Mouse (Mus musculus) liver, adult (tissue): ENCODE data around the gene Zfp217.

Experiments
- GATA4 ChIP-seq: IDR thresholded peaks from 2 replicates; pipeline ENCODE4 v1.6.1; 2014; ENCODE audit warnings: mild to moderate bottlenecking, low read length; ENCODE audit not compliant: insufficient replicate concordance

The Zfp217 gene

DNA sequence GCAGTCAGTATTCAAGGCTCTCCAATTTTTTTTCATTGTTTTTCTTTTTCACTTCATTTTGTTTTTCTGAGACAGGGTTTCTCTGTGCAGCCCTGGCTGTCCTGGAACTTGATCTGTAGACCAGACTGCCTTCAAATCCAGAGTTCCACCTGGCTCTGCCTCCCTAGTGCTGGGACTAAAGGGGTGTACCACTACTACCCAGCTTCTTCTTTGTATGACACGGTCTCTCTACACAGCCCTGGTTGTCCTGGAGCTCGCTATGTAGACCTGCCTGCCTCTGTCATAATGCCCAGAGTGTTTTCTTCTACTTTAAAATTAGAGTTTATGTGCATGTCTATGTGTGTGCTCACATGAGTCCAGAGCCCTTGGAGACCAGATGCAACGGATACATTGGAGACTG is 27.3 kb upstream of the Zfp217 start:
- TF ChIP-seq GATA4, result no peak

DNA sequence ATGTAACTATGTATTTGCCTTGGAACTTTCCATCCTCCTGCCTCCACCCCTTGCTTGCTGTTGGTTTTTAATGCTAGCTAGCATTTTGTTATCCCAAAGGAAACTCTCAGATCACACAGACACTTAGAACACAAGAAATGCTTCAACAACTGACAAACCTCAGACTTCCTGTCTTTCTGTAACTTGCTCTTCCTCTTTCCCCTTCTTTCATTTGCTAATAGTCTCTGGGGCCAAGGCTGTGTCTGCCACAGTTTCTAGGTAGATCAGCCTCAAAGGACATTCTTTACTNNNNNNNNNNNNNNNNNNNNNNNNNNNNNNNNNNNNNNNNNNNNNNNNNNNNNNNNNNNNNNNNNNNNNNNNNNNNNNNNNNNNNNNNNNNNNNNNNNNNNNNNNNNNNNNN is 21.2 kb upstream of the Zfp217 start:
- no peak for TF ChIP-seq GATA4

DNA sequence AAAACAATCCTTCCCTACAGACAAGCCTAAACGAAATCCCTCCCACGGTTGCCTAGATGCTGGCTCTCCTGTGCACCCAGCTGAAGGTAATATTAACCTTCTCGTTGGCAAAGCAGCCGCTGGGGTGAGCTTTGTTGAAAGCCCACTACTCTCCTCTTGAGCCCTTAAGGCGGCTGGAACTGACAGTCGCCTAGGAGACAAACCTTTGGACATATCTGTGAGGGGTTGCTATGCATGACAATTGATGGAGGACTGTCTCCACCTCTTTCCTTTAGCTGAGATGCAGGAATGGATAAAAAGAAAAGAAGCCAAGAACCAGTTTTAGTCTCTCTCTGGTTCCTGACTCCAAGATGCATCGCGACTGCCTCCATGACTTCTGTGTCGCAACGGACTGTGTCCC is 17.7 kb upstream of the Zfp217 start:
- no peak for TF ChIP-seq GATA4

DNA sequence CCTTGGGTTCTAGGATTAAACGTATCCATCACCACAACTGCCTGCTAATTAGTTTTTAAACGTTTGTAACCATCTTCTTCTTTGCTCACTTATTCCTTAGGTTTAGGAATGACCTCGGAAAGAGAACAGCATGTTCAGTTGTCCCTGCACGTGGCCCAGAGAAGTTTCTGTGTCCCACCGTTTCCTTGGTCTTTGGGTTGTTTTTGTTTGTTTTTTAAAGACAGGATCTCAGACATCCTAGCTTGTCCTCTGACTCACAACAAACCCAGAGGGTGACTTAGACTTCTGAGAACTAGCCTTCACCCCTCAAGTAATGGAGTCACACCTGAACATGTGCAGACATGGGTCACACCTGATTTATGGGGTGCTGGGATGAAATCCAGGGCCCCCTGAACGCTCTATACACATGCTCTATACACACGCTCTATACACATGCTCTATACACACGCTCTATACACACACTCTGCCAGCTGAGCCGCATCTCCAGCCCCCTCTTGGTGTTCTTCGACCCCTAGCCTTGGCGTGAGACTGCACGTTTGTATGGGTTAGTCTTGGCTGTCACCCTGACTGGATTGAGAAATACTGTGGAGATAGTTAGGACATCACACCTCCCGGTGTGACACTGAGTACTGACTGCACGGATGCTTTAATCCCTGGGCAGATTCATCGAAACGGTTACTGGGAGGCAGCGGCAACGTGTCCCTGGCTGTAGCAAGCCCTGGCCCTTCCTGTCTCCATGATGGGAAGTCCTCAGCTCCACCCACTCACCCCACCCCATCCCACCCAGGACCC is 16.0 kb upstream of the Zfp217 start:
- TF ChIP-seq GATA4, result no peak

DNA sequence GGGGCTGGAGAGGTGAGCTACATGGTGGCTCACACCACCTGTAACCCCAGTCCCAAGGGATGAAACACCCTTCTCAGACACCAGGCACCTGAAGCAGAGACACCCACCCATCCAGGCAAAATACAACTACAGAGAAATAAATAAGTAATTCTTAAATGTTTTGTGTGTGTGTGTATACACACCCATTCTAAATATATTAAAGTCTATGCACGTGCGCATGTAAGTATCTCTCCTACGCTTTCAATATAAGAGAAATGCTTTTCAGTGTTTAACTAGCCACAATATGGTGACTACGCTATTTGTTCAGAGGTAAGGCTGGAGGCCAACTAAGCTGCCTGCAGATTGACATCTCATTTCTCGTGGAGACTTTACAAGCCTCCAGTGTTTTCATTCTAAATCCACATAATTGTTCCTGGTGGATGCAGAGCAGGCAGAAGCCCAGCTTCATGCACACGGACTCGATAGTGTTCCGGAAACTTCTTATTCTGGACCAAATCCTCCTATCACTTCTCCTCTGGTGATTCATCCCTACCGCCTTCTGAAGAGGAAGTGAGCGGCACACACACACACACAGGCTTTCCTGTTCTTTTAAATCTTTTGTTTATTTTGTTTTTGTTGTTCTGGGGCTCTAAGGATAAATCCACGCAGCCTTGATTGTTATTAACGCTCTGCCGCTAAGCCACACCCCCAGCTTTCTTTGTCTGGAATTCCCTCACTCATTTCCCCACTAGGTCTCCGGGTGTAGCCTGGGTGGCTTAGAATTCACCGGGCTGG is 12.1 kb upstream of the Zfp217 start:
- peak; percentile 49; the same call in 1 of the 2 replicates for TF ChIP-seq GATA4

DNA sequence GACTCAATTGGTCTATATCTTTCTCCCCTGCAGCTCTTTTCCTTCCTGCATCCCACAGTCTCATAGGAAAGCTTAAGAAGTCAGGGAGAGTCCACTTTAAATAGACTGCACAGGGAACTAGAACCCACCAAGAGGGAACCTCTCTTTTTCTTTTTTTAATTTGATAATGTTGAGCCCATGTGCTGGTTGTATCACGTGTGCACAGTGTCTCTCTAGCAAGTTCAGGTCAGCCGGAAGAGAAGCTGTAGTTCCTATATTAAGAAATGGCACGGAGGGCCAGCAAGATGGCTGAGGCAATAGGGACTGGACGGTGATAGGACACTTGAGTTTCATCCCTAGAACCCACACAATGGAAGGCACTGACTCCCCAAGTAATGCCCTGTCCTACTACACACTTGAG is 11.1 kb upstream of the Zfp217 start:
- TF ChIP-seq GATA4, result no peak

DNA sequence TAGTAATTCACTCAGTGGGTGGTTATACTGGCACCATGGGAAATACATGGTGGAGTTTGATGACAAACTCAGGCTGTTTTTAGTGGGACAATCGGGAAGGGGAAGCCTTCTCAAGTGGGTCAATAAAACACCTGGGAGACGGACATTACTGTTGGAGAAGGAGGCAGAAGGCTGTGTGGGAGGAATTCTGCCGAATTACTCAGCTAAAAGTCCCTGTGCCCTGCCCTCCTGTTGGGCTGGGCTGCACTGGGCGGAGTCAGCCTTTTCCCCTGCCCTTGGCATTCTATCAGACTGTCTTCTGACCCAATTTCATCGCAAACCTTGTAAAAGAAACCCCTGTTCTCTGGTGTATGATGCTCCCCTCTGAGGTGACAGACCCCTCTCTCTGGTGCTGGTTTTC is 10.3 kb upstream of the Zfp217 start:
- TF ChIP-seq GATA4, result no peak

DNA sequence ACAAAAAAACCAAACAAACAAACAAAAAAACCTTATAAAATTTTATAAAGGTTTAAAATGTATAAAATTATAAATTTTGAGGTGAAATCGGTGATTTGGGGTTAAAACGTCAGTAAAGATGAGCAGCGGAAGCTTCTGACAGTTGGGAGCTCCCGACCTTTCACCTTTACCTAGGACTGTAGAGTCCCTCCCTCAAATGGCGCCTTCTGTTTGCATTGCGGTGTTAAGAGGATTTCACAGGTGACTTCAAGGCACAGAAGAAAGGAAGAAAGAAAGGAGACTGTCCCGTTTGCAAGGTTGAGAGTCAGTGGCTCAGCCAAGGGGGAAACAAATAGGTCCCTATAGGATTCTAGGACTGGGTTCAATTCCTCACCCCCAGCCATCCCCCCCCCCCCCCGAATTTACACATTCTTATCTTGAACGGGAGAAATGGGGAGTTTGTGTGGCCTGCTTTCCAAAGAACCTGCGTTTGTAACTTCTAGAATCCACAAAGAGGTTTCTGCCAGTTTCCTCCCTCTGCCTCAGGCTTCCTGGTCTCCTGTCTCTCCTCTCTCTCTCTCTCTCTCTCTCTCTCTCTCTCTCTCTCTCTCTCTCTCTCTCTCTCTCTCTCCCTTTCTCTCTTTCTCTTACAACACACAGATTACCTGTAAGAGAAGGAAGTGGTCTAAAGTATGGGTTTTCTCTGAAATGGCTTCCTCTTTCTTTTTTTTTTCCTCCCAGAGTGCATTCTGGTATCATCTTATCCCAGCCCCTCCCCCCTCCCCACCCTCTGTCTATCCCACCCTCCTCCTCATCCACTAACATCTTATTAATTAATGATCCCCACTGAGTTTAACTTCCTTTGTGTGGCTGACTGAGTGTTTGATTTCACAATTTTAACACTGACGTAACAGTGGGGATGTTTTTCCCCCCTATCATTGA is 9.6 kb upstream of the Zfp217 start:
- TF ChIP-seq GATA4, result no peak

DNA sequence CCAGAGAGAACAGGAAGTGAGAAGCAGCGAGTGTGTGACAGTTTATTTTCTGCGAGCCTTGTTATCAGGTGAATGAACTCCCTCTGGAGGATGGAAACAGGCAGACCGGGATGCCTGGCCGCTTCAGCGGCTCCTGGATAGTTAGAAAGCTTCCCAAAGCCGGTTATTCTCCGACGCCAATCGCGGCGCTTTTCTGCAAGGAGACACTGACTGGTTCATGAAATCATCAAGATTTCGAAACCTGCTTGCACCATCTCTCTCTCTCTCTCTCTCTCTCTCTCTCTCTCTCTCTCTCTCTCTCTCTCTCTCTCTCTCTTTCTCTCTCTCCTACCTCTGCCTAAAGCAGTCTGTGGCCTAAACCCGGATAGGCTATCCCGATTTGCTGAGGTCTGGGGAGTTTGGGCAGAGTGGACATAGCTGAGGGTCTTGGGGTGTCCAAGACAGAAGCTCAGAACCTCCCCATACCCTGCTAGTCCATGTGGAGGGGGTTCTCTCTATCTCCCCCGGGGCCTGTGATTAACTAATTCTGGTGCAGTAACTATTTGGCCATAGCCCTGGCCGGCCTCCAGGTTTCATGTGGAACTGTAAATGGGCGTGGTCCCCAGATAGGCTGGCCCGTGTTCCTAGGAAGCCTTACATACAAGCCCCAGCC is 7.3 kb upstream of the Zfp217 start:
- peak; percentile 84 for TF ChIP-seq GATA4

DNA sequence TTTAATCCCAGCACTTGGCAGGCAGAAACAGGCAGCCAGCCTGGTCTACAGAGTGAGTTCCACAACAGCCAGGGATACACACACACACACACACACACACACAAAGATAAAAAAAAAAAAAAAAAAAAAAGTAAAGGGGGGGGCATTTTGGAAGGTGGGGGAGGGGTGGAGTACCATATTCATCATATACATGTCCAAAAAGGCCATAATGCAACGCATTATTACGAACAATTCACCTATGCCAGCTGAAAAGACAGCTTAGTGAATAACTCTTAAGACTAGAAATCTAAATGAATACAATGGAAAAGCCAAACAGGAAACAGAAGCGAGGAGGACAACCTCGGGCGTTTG is 6.8 kb upstream of the Zfp217 start:
- TF ChIP-seq GATA4, result no peak

DNA sequence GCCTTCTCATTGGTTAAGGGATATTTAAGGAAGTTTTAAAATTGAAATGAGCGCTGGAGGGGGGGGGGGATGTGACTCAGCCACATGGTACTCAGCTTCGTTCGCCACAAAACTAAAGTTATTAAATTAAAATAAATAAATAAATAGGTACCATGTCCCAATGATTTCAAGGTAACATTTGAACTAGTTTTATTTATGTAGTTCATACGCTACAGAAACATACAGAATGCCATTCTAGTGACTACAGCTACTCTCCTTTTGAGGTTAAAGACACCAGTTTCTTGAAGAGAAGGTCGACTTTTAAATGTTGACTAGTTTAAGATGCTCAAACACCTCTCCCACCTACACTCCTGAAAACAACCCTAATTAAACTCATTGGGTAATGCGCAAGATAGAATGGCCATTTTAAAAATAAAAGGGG is 6.4 kb upstream of the Zfp217 start:
- TF ChIP-seq GATA4, result no peak

DNA sequence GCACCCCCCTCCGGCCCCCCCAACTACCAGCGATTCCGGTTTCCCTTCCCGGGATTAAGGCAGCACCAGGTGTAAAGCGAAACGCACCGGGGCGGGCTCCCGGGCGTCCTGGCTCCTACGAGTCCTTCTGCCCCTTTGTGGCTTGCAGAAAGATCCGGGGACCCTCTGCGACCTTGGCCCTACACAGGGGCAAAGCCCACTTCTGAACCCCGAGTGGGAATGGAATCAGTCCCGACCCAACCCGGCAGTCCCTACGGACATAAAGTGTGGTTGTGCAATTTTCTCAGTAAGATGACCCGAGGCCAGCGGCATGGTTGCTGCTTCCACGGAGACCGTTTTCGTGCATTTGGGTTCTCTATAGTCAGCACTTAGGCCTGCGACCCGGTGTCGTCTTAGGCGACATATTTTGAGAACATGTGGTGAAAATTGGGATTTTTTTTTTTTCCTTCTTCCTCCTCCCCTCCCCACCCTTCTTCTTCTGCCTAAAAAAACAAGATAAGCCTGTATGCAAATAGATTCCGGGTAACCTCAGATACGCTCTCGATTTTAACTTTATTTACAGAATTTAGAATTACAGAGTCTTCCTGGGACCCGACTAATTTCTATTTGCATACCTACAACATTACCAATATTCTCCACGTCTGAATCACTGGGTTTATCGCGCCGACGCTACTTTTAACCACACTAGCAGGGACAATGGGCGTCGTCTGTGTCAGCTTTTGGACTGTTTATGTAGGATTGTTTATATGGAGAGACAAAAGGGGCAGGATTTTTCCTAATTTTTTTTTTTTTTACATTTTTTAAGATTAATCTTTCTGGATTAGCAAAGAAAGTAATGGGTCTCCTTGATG is 5.7 kb upstream of the Zfp217 start:
- TF ChIP-seq GATA4, result peak; percentile 27; the same call in 1 of the 2 replicates

DNA sequence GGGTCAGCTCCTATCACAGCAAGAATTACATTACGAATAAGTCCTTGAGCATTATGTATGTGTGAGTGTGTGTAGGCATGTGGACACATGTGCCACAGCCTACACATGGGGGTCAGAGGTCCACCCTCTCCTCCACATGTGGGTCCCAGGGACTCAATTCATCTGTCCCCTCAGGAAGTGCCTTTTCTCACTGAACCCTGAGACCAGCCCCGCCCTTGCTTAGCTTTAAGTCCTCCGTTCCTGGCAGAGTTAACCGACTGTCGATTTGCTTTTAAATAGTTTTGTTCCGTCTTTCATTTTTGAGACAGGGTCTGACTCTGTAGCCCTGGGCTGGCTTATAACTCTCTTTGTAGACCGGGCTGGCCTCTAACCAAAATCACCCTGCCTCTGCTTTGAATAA is 5.0 kb upstream of the Zfp217 start:
- no peak for TF ChIP-seq GATA4

DNA sequence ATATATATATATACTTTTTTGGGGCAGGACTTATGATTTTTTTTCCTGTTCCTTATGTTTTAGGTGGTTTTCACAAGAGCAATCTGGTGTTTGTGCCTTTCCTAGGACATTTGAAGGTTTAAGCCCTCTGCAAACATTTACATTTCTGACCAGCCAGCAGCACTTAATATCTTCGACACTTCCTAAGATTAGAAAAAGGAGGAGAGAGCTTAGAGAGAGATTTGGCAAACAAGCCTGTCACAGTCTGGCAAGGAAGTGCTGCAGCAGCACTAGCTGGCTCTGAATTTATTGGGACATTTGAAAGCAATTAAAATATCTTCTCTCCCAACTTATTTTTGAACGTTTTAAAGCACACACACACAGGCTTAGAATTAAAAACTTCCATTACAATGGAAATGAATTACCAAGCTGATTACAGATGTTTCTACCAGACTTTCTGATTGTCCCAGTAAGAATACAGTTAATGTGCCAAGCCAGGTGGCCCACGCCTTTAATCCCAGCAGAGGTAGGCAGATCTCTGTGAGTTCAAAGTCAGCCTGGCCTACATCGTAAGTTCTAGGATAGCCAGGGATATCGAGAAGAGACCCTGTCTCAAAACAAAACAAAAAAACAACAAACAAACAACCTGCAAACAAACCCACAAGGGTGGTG is 4.3 kb upstream of the Zfp217 start:
- TF ChIP-seq GATA4, result peak; percentile 16; the same call in 1 of the 2 replicates
